Mouse (Mus musculus) MEL (cell line): ENCODE measurements at regions not wholly inside any gene's neighbourhood (a gene's known extent, or its start where the extent isn't known, plus 50 kb on each side); places are given as distances from the start of the nearest gene placed in this dataset.

Experiments
- DNase-seq: peaks from one replicate; pipeline ENCODE4 v3.0.0; 2011; ENCODE audit warnings: low read depth, low spot score
- H3K27ac ChIP-seq: 2 replicates; pipeline ENCODE4 v1.5.1; 2012; ENCODE audit warnings: low read depth, mild to moderate bottlenecking, control low read depth, low read length, moderate library complexity; ENCODE audit not compliant: control insufficient read depth
- H3K27me3 ChIP-seq, 2 experiments: fragments of 150-350 bp in 1 of 2; sonication (generic) in 1 of 2; 2 replicates each; pipeline ENCODE4 v1.6.1; 2012; ENCODE audit warnings: low read length in 2 of 2, mild to moderate bottlenecking in 2 of 2, improper control_type of control experiment in 1 of 2, moderate library complexity in 1 of 2; ENCODE audit not compliant: insufficient read depth in 2 of 2, control insufficient read depth in 1 of 2
- H3K36me3 ChIP-seq, 2 experiments: 2 replicates each; pipeline ENCODE4 v1.6.1; 2012 to 2014; ENCODE audit warnings: low read length in 2 of 2, improper control_type of control experiment in 1 of 2, inconsistent platforms in 1 of 2, mild to moderate bottlenecking in 1 of 2; ENCODE audit not compliant: insufficient read depth in 2 of 2, control insufficient read depth in 1 of 2
- H3K4me1 ChIP-seq, 2 experiments: fragments of 150-350 bp in 1 of 2; sonication (generic) in 1 of 2; 2 replicates each; pipeline ENCODE4 v1.6.1; 2012; ENCODE audit warnings: low read length in 2 of 2, improper control_type of control experiment in 1 of 2, mild to moderate bottlenecking in 1 of 2; ENCODE audit not compliant: insufficient read depth in 2 of 2, control insufficient read depth in 1 of 2
- H3K4me3 ChIP-seq, 2 experiments: fragments of 150-350 bp in 1 of 2; sonication (generic) in 1 of 2; 2 replicates each; pipeline ENCODE4 v1.5.1; 2012; ENCODE audit warnings: low read depth in 2 of 2, low read length in 2 of 2, mild to moderate bottlenecking in 2 of 2, moderate library complexity in 2 of 2, control low read depth in 1 of 2, improper control_type of control experiment in 1 of 2; ENCODE audit not compliant: control insufficient read depth in 1 of 2, insufficient read depth in 1 of 2
- H3K79me2 ChIP-seq: 2 replicates; pipeline ENCODE4 v1.6.1; 2012; ENCODE audit warnings: mild to moderate bottlenecking, low read length, moderate library complexity; ENCODE audit not compliant: control insufficient read depth, poor library complexity, insufficient read depth
- H3K9ac ChIP-seq: 2 replicates; pipeline ENCODE4 v1.6.1; 2012; ENCODE audit warnings: low read depth, mild to moderate bottlenecking, control low read depth, low read length, moderate library complexity; ENCODE audit not compliant: control insufficient read depth, poor library complexity, severe bottlenecking
- H3K9me3 ChIP-seq: fragments of 150-350 bp; sonication (generic); replicated peaks from 2 replicates; pipeline ENCODE4 v1.6.1; 2012; ENCODE audit warnings: mild to moderate bottlenecking, low read length, improper control_type of control experiment, moderate library complexity; ENCODE audit not compliant: insufficient read depth
- BHLHE40 ChIP-seq: IDR thresholded peaks from 2 replicates; pipeline ENCODE4 v1.6.1; 2012; ENCODE audit warnings: low read depth, mild to moderate bottlenecking, inconsistent platforms, low read length, improper control_type of control experiment, borderline replicate concordance
- CHD1 ChIP-seq: IDR thresholded peaks from 2 replicates; pipeline ENCODE4 v1.6.1; 2012; ENCODE audit warnings: low read depth, mild to moderate bottlenecking, inconsistent platforms, low read length, improper control_type of control experiment
- CTCF ChIP-seq, 3 experiments: IDR thresholded peaks in 2 of 3; conservative IDR thresholded peaks in 1 of 3; 2 replicates each; pipeline ENCODE4 v1.5.1; 2011 to 2012; ENCODE audit warnings: low read length in 3 of 3, low read depth in 2 of 3, mild to moderate bottlenecking in 2 of 3, improper control_type of control experiment in 1 of 3, inconsistent platforms in 1 of 3, mixed read lengths in 1 of 3, moderate library complexity in 1 of 3; ENCODE audit not compliant: control insufficient read depth in 1 of 3, insufficient read depth in 1 of 3, poor library complexity in 1 of 3, severe bottlenecking in 1 of 3
- E2F4 ChIP-seq: IDR thresholded peaks from 2 replicates; pipeline ENCODE4 v1.6.1; 2011; ENCODE audit warnings: low read depth, low read length, improper control_type of control experiment, borderline replicate concordance
- ELF1 ChIP-seq: IDR thresholded peaks from 2 replicates; pipeline ENCODE4 v1.6.1; 2014; ENCODE audit warnings: low read depth, mild to moderate bottlenecking, inconsistent platforms, low read length, improper control_type of control experiment, moderate library complexity
- ETS1 ChIP-seq: IDR thresholded peaks from 2 replicates; pipeline ENCODE4 v1.6.1; 2012; ENCODE audit warnings: low read depth, mild to moderate bottlenecking, inconsistent platforms, low read length, improper control_type of control experiment, moderate library complexity
- GATA1 ChIP-seq: IDR thresholded peaks from 2 replicates; pipeline ENCODE4 v1.6.1; 2011; ENCODE audit warnings: low read depth, low read length, improper control_type of control experiment
- HCFC1 ChIP-seq: IDR thresholded peaks from 2 replicates; pipeline ENCODE4 v1.6.1; 2012; ENCODE audit warnings: low read depth, mild to moderate bottlenecking, inconsistent platforms, low read length, improper control_type of control experiment, moderate library complexity
- JUND ChIP-seq: IDR thresholded peaks from 2 replicates; pipeline ENCODE4 v1.6.1; 2011; ENCODE audit warnings: low read depth, mild to moderate bottlenecking, improper control_type of control experiment, low read length
- KAT2A ChIP-seq: conservative IDR thresholded peaks from 2 replicates; pipeline ENCODE4 v1.6.1; 2012; ENCODE audit warnings: low read depth, low read length, improper control_type of control experiment, inconsistent platforms
- MAFK ChIP-seq: IDR thresholded peaks from 2 replicates; pipeline ENCODE4 v1.6.1; 2011; ENCODE audit warnings: low read depth, mild to moderate bottlenecking, low read length, improper control_type of control experiment, borderline replicate concordance
- MYC ChIP-seq: IDR thresholded peaks from 2 replicates; pipeline ENCODE4 v1.6.1; 2011; ENCODE audit warnings: low read depth, mild to moderate bottlenecking, low read length, improper control_type of control experiment, moderate library complexity
- NRF1 ChIP-seq: IDR thresholded peaks from 2 replicates; pipeline ENCODE4 v1.6.1; 2014; ENCODE audit warnings: low read depth, mild to moderate bottlenecking, inconsistent platforms, low read length, improper control_type of control experiment, moderate library complexity; ENCODE audit not compliant: poor library complexity, insufficient read depth, severe bottlenecking
- POLR2AphosphoS5 ChIP-seq: IDR thresholded peaks from 2 replicates; pipeline ENCODE4 v1.6.1; 2012; ENCODE audit warnings: low read depth, borderline replicate concordance, mild to moderate bottlenecking, inconsistent platforms, low read length, moderate library complexity, mixed read lengths
- RAD21 ChIP-seq: IDR thresholded peaks from 2 replicates; pipeline ENCODE4 v1.6.1; 2011; ENCODE audit warnings: mild to moderate bottlenecking, low read depth, low read length, improper control_type of control experiment
- RCOR1 ChIP-seq: IDR thresholded peaks from 2 replicates; pipeline ENCODE4 v1.6.1; 2012; ENCODE audit warnings: low read depth, mild to moderate bottlenecking, inconsistent platforms, low read length, improper control_type of control experiment
- SIN3A ChIP-seq: IDR thresholded peaks from 2 replicates; pipeline ENCODE4 v1.6.1; 2012; ENCODE audit warnings: low read length, improper control_type of control experiment, inconsistent platforms
- SMC3 ChIP-seq: IDR thresholded peaks from 2 replicates; pipeline ENCODE4 v1.6.1; 2011; ENCODE audit warnings: low read depth, low read length, improper control_type of control experiment
- TBP ChIP-seq: IDR thresholded peaks from 2 replicates; pipeline ENCODE4 v1.8.0; 2011; ENCODE audit warnings: low read depth, low read length, improper control_type of control experiment
- TCF12 ChIP-seq: IDR thresholded peaks from 2 replicates; pipeline ENCODE4 v1.6.1; 2014; ENCODE audit warnings: low read depth, mild to moderate bottlenecking, inconsistent platforms, low read length, improper control_type of control experiment, moderate library complexity
- USF1 ChIP-seq: IDR thresholded peaks from 2 replicates; pipeline ENCODE4 v1.6.1; 2014; ENCODE audit warnings: low read depth, mild to moderate bottlenecking, inconsistent platforms, low read length, improper control_type of control experiment, moderate library complexity
- USF2 ChIP-seq, 2 experiments: IDR thresholded peaks; 2 replicates each; pipeline ENCODE4 v1.6.1; 2011 to 2012; ENCODE audit warnings: improper control_type of control experiment in 2 of 2, low read length in 2 of 2, borderline replicate concordance in 1 of 2, inconsistent platforms in 1 of 2, low read depth in 1 of 2, mild to moderate bottlenecking in 1 of 2; ENCODE audit not compliant: insufficient read depth in 1 of 2
- ZC3H11A ChIP-seq: IDR thresholded peaks from 2 replicates; pipeline ENCODE4 v1.6.1; 2012; ENCODE audit warnings: low read depth, mild to moderate bottlenecking, inconsistent platforms, low read length, improper control_type of control experiment
- ZKSCAN1 ChIP-seq: IDR thresholded peaks from 2 replicates; pipeline ENCODE4 v1.6.1; 2012; ENCODE audit warnings: low read depth, mild to moderate bottlenecking, inconsistent platforms, low read length, improper control_type of control experiment, moderate library complexity
- ZMIZ1 ChIP-seq: IDR thresholded peaks from 2 replicates; pipeline ENCODE4 v1.6.1; 2012; ENCODE audit warnings: low read depth, mild to moderate bottlenecking, inconsistent platforms, low read length, improper control_type of control experiment, moderate library complexity

DNA sequence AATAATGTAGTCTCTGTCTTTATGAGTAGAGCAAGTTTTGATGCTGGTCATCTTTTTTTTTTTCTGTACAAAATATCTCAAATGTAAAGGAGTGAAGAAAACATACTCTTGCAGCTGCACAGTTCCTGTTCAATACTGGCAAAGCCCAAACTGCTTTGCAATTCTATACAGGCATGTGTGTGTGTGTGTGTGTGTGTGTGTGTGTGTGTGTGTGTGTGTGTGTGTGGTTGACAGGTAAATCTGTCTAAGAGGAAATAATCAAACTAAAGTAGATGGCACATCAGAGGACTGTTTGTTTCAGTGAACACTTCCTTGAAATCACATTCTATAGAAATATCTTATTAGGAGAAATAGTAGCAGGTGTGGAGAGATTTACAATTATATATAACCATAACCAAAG is 747.8 kb upstream of the Lrrc6 start:
- Histone ChIP-seq H3K9me3 (no peaks in the 10 kb centered on the region), H3K27ac (no peak overlapping the region), H3K36me3 (no peaks in the 10 kb centered on the region), H3K4me3 (no peak overlapping the region), H3K4me1 (no peaks in the 10 kb centered on the region), H3K79me2 (no peaks in the 10 kb centered on the region), H3K9ac (no peak overlapping the region), H3K27me3 (peaks cover 0 to 4% of the 10 kb centered on the region in 2 experiments; a peak in 1 of 4 replicates)
- TF ChIP-seq SMC3 (no peak), MYC (no peak), TCF12 (no peak), RCOR1 (no peak)
- DNase-seq: no peak

DNA sequence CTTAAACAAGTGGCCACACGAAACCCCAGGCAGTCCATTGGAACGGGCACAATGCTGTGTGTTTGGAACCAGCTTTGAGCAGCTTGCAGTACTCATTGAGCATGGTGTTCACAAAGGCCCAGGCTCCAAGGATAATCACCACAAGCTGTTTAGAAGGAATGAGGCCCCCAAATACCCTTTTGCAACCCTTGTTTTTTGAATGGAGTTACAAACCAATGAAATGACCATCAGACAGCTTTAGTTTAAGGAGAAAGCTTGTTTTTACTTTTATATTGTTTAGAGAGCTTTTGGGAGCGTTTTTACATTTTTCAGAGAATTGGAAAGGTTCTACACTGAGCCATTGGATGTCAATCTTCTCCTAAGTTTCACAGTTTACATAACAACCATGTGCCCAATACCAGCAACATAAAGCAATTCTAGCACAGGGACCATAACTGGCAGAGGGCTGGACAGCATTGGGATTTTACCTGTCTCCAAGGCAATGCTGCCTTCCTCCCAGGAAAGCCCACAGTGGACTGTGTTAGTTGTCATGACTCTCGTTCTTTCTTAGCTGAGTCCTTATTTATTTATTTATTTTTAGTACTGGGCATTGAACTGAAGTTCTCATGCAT is 745.1 kb upstream of the Lrrc6 start:
- Histone ChIP-seq H3K4me1 (no peaks in the 10 kb centered on the region), H3K9ac (no peak overlapping the region), H3K9me3 (no peaks in the 10 kb centered on the region), H3K27me3 (peaks cover 0 to 1% of the 10 kb centered on the region in 2 experiments; a peak in 2 of 4 replicates), H3K79me2 (no peaks in the 10 kb centered on the region), H3K36me3 (no peaks in the 10 kb centered on the region), H3K27ac (no peak overlapping the region), H3K4me3 (no peak overlapping the region)
- DNase-seq: no peak
- TF ChIP-seq POLR2AphosphoS5 (no peak), TBP (no peak), BHLHE40 (no peak), ETS1 (no peak), E2F4 (no peak), ZKSCAN1 (no peak), ZMIZ1 (no peak)

DNA sequence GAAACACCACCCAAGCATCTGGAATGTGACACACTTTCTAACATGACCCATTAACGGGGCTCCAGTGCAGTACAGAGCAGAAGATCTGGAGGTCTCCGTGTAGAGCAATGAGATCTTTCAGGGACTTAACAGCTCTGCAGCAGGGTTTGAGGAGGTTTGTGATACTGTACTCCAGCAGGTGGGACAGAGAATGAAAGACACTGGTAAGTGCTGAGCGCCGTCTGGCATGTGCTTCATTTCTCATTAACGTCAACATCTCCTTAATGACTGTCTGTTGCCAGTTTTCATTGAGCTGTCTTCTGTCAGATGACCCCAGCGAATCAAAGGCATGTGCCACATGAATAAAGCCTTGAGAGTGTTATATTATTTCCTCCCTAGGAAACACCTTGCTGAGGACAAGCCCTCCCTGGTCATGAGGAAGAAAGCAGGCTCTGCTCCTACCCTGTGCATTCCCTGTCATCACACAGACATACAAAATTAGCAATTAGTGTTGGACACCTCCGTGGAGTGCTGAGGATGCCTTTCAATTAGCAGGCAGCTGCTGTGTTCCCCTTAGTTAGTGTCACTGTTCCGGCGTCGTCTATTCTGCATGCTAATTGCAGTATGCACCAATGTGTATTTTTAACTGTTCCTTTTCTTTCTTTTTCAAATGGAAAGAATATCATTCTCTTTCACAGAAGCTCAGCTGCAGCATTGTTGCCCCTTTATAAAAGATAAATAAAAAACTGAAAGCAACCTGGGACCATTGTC is 744.4 kb upstream of the Lrrc6 start:
- no peaks in the 10 kb centered on the region for H3K9me3 ChIP-seq
- H3K79me2 ChIP-seq: no peaks in the 10 kb centered on the region
- no peak overlapping the region for H3K9ac ChIP-seq
- no peak overlapping the region for H3K4me3 ChIP-seq
- no peak overlapping the region for H3K27ac ChIP-seq
- H3K36me3 ChIP-seq: no peaks in the 10 kb centered on the region
- H3K4me1 ChIP-seq: no peaks in the 10 kb centered on the region
- DNase-seq: no peak
- peaks cover 0 to 1% of the 10 kb centered on the region in 2 experiments; a peak in 2 of 4 replicates for H3K27me3 ChIP-seq
- TF ChIP-seq MYC: no peak
- TF ChIP-seq KAT2A: no peak
- no peak for TF ChIP-seq TCF12
- TF ChIP-seq HCFC1: no peak
- no peak for TF ChIP-seq SIN3A
- TF ChIP-seq ZMIZ1: no peak
- TF ChIP-seq USF2 (IDR thresholded peaks at IDR 0.05; ENCODE audit: borderline replicate concordance in 1 of 2, insufficient read depth in 1 of 2, low read depth in 1 of 2, low read length in 2 of 2): no peak
- TF ChIP-seq CHD1: no peak
- TF ChIP-seq MAFK: no peak
- TF ChIP-seq GATA1: no peak
- TF ChIP-seq ZC3H11A: no peak
- no peak for TF ChIP-seq RAD21
- TF ChIP-seq ELF1: no peak
- no peak for TF ChIP-seq E2F4
- TF ChIP-seq USF1: no peak
- no peak for TF ChIP-seq CTCF (IDR thresholded peaks at IDR 0.05 in 2 of 3, conservative IDR thresholded peaks at IDR 0.05 in 1 of 3; ENCODE audit: control insufficient read depth in 1 of 3, insufficient read depth in 1 of 3, low read depth in 2 of 3, low read length in 3 of 3, poor library complexity in 1 of 3, severe bottlenecking in 1 of 3)
- TF ChIP-seq NRF1: no peak
- TF ChIP-seq JUND: no peak
